Mouse (Mus musculus) embryo, embryonic 11.5 days (tissue): ENCODE results near the gene Btg2.
A peak's percentile ranks its signal among the peaks of the same experiment; 100 is the strongest.

Experiments
- DNase-seq: peaks from one replicate; pipeline ENCODE4 v3.0.0-alpha.2; 2012; ENCODE audit warnings: low read depth, low spot score

Btg2 gene

DNA sequence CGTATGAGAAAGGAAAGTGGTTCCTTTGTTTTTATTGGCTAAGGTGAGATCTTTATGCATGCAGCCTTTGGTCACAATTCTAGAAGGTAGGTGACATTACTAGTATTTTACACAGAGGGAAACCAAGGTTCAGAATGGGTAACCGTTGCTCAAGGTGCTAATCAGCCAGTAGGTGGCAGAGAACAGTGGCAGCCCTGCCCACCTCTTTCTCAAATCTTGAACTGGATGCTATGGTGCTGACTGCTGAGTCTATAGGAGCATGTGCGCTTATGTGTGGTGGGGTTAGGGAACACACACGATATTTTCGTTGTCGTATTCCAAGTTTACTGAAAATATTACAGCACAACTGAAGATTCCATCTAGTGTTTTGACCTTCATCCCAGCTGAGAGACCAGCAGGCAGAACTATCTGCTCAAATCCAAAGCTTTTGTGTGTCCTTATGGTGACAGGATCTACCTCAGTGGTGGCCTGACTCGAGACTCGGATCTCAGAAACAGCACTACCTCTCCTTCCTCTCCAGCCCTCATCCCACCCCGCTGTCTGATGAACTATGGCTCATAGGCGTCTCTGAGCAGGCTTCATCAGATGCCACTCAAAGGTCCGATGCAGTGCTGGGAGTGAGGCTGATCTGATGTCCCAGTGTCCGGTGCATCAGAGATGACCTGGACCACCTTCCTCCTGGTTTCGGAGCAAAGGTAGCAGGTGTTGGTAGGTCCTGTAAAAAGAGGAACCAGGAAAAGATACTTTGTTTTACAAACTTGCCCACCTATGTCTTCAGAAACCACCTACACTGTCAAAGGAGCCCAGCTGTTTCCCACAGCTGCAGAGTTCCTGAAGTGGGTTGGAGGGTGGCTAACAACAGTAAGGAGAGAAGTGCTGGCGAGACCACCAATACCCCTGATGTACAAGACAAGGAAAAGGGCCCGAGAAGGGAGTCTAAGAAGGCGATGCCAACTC lies 18.9 kb downstream of the Btg2 start:
- DNase-seq: no peak

DNA sequence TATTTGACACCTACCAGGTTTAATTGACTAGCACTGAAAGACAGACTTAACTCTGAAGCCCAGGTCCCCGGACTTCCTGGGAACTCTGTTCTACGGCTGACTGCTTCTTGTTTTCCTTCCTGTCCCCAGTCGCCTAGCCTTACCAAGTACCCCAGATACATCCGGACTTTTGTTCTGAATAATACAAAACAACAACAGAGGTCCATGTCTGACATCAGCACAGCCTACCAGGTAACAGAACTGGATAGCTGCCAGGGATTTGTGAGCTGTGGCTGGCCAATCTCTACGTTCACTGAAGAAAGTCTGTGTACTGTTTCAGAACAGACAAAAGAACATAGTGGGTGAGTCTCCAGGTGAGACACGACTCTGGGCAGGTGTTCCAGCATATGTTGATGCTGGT lies 20.1 kb downstream of the Btg2 start:
- no peak for DNase-seq

DNA sequence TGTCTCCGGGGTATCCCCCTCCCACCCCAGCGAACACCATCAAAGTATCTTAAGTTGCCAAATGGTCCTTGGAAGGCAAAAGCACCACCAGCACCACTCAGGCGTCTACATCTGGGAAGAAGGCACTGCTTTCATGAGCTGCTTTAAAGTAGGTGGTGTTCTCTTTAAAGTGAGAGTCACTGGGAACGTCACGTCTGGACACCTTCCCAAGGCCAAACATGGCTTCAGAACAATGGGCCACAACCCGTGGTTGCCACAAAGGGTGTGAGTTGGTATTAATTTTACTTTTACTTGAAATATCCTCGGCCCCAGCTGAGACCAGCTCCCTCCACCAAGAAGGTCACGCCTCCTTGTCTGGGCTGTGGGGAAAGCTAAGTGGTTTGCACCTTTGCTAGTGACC lies 21.2 kb downstream of the Btg2 start:
- DNase-seq: no peak

DNA sequence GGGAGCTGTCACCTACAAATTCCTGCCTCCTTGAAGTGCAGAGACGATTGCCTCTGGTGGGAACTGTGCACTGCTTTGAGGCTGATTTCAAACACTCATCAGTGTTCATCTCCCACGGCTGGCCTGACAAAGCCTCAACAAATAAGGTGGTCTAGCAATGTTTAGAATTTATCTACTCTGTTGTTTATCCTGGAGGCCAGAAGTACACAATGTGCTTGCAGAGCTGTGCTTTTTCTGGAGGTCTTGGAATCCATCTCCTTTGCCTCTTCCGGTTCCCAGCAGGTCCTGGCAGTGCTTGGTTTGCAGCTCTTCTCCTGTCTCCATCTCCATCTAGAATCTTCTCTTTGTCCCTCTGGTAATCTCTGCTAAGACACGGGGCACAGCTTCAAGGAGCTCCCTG lies 22.6 kb downstream of the Btg2 start:
- no peak for DNase-seq

DNA sequence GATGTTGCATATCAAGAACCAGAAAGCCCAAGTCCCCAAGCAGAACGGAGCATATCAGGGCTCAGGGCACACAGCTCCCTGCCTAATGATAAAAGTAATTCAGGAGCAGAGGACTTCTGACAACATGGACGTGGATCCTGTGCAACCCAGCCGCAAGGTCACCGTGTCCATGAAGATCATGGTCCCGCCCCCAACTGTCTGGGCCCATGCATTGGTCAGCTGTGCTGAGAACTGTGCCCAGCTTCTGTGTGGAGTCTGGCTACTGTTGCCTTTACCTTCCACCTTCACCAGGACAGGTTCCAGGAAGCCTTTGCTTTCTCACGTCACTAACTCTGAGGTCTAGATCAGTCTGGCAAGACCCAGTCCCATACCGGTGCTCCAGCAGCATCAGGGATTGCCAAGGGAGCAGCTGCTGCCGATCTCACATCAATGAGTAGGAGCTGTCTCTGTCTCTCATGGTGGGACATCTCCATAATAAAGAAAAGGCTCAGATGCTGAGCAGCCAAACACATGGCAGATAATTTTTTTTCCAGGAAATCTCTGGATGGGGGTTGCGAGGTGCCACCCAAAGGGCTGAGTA lies 23.2 kb downstream of the Btg2 start:
- no peak for DNase-seq

DNA sequence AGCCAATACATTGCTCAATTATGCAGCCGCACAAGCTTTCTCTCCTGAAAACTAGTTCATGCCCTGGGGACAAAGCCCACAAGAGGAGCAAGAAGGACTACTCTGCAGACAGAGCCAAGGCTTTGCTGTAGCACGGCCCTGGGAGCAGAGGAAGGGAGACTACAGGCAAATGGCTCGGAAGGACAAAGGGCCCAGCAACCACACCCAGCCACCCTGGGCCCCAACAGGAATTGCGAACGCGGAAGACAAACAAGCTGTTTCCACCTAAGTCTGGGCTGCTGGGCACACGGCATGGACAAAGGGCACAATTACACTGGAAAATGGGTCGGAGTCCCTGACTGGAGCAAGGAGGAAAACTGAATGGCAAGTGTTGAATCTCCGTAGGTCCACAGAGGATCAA lies 23.9 kb downstream of the Btg2 start:
- no peak for DNase-seq

DNA sequence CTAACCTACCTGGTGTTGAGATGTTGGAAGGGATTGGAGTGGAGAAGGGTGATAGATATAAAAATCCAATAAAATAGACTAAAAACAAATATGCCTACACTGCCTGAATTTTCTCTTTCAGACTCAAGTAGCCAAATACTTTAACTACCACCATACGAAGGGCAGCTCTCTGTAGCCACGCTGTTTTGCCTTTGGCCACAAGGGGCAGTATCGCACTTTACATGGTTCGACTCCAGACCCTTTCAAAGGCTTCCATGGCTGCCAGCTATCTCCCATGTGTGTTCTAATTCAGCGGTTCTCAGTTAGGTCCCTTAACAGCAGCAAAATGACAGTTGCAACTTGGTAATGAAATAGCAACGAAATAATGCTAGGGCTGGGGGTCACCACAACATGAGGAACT lies 25.7 kb downstream of the Btg2 start:
- peak; percentile 68 for DNase-seq

DNA sequence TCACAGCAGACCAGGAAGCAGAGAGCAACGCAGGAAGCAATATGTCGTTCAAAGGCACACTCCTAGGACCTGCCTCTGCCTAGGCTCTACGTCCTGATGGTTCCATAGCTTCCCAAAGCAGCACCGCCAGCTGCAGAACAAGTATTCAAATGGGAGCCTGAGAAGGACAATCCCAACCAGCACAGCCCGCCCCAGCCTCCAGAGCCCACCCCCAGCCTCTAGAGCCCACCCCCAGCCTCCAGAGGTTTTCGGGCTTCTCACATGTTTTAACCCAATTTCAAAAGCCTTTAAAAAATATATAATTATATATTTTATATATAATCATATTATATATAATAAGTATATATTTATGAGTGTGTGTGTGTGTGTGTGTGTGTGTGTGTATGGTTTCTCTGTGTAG lies 29.4 kb downstream of the Btg2 start:
- no peak for DNase-seq

DNA sequence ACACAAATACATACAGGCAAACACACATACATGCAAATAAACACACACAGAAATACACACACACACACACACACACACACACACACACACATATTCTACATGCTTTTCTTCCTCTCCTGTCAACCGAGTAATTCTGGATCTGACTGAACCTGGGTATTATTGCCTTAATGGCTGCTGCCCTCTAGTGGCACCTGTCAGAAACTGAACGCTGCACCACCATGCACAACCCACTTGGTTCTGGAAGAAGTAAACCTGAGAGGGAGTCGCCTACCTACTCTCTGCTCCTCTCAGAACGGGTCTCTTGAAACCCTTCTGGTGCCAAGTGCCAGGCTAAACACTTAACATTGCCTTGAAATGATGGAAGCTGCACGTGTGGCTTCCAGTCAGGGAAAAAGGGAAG lies 30.2 kb downstream of the Btg2 start:
- peak; percentile 61 for DNase-seq

DNA sequence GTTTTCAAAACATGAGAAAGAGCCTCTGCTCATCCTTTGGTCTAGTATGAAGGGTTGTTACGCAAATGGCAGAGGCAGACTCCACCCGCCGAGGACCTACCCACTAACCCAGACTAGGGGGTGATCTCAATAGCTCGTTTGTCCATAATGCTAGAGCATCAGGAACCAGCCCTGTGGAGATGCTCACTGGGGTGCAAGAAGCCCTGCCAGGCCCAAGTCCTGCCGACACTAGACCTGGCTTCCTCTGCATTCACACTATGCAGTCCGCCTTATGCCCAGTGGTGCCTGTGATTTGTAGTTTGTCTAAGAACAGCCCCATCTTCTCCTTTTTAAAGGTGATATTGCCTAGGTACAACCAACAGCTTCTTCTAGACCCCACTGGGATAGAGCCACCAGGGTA lies 31.5 kb downstream of the Btg2 start:
- no peak for DNase-seq

DNA sequence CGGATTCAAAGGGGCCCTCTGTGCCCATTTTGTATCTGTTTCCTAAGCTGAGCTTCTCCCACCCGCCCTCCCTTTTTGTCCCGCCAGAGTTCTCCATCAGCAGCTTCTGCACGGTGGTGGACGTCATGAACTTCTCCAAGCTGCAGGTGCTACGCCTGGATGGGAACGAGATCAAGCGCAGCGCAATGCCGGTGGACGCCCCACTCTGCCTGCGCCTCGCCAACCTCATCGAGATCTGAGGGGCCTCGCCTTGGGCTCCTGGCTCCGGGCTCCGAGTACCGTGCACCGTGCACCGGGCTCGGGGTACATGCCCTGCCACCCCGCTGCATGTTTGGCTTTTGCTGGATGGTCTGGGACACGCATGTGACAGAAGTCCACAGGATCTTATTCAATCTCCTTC lies 32.5 kb downstream of the Btg2 start:
- DNase-seq: no peak

DNA sequence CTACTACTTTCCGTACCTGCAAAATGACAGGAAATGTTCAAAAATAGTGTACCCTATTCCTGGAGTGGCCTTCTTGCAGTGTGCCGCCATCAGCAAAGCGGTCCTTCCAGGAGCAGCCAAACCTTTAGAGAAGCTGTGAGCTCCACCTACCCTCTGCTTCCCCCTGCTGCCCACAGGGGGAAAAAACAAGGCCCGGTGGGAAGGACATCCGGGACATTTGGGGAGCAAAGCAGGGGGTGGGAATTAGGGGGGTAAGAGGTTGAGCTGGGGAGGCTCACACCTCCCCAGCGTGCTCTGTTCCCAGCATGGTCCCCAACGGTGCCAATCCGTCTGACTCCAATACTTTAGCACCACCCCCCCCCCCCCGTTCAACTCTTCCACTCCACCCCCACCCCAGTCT lies 32.9 kb downstream of the Btg2 start:
- DNase-seq: peak; percentile 74

DNA sequence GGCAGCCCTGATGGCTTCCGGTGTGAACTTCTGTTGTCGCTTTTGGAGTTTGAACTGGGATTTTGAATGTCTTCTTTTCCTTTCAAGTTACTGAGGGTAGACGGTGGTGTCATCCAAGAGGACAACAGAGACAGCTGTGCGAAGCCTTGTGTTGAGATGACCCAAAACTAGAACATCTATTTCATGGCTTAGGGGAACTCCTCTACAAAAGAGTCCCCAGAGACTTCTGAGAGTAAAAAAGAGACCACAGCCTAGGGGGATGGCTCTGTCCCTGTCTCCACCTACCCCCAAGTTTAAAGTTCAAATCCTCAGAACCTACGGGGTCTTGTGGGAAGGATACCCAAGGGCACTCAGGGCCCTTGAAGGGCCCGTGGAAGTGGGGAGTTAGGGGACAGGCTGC lies 34.1 kb downstream of the Btg2 start:
- DNase-seq: no peak

DNA sequence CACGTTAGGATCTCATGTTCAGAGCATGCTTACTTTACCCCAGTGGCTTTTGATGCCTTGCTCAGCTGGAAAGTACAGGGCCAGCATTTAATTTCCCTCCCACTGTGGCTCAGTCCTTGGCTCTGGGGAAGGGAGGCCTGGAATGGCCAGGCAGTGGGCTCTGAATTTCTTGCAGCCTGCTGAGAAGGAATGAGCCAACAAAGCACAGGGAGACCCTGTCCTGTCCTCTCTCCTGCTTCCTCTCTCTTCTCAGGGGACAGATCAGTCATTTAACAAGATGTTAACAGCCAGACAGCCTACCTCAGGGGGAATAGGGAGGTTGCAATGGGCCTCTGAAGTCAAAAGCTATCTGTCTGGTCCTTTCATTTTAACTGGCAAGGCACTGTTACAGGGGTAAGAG lies 36.6 kb downstream of the Btg2 start:
- DNase-seq: no peak

DNA sequence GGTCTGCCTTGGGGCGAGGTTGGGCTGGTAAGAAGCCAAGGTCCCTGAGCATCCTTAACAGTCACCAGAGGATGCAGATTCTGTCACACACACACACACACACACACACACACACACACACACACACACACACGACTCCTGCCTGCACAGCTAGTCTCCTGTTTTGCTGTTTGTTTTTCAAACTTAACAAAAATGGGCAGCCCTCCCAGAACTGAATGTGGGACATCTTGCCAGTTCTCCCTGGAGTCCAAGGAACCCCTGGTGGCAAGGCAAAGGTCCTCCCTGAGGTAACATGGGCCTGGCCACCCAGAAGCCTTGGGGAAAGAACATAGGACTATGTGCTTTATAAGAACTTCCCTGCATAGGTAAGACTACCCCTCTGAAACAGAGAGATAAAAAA lies 37.0 kb downstream of the Btg2 start:
- no peak for DNase-seq

DNA sequence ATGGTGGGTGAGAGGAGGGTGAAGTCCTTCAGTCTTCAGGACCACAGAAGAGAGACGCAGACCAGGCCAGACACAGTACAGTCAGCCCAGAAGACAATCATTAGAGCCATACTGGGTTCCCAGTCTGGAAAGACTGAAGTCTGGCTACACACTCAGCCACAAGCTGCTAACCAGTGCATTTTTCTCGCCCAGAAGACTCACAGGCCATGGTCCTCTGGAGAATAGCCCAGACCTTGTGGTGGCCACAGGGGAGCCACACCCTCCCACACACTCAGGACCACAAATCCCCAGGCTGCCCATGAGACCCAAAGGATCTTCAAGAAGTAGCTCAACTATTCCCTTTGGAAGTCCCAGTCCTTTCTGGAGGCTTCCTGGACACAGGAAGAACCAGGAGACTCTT lies 39.6 kb downstream of the Btg2 start:
- no peak for DNase-seq

DNA sequence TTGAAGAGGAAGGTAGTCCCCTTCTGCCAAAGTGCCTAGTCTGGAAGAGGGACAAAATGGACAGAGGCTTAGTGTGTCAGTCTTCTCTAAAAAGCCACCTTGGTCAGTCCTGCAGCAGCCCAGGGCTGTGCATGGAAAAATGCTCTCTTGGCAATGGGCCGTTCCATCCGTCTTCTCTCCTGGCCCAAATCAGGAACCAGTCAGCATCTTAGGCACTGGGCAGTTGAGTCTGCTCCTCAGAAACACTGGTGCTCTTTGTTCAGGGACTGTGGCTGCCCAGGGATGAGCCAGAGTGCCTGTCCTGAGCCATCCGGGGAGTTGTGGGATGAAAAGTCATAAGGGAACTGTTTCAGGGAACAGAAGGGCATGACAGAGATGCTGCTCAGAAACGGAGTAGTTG lies 40.6 kb downstream of the Btg2 start:
- DNase-seq: no peak

DNA sequence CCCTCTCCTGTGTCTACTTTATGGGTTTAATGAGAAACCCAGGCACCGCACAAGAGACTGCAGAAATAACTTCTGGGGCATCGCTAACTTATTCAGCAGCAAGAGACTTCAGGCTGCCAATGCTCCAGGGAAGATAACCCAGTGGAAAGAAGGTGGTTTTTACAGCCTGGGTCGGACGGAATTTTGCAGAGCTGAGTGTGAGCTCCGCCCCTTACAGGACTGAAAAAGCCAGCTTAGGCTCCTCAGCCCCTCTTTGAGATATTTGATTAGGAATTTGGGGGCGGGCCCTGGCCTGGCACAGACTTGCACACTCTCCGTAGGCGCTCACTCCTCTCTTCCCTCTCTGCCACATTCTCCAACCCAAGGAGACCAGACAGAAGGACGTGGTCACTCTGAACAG lies 41.7 kb downstream of the Btg2 start, which contains the start of gene Fmod:
Fmod (plus strand) TSS at position 83 of the 400 bp plus-strand sequence.
- no peak for DNase-seq

DNA sequence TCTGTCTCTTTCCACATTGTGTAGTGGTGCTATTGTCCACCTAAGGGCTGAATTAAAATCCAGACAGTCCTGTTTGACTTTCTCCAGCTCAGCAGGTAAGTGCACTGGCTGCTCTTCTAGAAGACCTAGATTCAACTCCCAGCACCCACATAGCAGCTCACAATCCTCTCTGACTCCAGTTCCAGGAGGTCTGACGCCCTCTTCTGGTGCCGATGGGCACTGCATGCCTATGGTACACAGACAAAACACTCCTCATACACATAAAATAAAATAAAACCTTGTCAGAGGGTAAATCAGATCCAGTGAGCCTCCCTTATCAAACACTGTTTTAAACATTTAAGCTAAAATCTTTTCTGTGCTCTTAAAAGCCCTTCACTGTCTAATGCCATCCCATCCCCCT lies 42.4 kb downstream of the Btg2 start:
- no peak for DNase-seq

DNA sequence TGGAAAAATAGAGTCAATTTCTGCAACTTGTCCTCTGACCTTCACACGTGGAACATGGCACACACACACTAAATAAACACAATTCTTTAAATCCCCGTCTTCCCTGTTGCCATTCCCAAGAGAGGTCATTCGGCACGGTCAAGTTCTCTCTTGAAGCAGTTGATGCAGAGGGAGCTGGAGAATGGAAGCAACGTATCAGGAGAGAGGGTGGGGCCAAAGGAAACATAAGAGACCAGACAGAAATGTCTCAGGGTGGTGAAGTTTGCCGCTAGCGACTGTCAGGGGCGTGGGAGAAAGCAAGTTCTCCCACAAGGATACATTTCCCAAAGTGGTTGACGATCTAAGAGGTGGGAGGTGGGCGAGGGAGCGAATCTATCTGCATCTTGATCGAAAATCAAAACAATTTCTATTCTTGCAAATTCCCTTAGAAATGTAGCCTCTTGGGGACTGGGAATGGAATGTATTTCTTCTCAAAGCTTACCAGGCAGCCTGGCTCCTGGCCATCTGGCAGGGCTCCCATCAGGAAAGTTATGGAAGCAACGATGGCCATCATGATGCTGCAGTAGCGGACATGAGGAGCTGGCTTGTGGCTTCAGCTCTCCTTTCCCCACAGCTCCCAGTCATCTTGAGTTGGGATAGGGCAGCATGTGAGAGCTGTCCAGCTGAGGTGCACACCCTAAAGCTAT lies 50.6 kb downstream of the Btg2 start:
- DNase-seq: no peak

DNA sequence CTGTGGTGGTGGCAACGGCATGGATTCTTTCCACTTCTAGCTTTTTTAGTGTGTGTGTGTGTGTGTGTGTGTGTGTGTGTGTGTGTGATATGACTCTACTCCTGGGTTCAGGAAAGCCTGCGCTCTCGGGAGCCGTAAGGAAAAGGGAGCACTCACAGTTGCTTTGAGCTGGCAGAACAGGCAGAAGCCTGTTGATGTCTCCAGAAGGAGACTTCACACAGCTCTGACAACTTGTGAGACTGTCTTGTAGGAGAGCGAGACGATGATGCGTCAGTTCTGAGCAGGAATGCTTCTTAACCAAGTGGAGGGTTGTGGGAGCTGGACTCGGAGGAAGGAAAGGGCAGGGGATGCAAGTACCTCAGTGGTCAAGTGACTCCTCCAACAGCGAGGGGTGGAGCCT lies 52.2 kb downstream of the Btg2 start:
- DNase-seq: no peak

DNA sequence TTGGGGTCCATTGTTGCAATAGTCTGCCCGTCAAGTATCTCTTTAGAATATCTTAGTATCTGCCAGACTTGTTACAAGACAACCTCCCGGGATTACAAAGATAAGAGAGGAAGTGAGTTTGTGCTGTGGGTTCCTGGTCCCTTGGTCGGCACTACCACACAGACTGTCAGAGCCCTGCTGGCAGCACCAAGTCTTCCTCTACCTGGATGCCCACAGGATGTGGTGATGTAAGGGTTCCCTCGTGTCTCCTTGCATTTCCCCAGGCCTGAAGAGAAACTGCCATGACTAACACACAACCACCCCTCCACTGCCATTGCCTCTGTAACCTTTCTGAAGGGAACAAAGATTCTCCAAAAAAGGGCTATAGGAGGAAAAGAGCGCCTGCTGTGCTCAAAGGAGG lies 52.9 kb downstream of the Btg2 start:
- DNase-seq: no peak
